Mouse (Mus musculus): ENCODE measurements around the gene Phactr1. TPM values are rescaled to one million over a fixed set of nuclear protein-coding genes. Genes with fewer than 3 reads are reported as not detected.

The Phactr1 gene
- polyA plus RNA-seq, 1 experiment from 2014 or later = 2.0 TPM

GRCm38 (mm10) chr13:42949336-42949735 is 268.9 kb downstream of the Phactr1 start:
- Histone ChIP-seq H3K4me1 (peaks cover 5% of the 10 kb centered on the region), H3K27me3 (ENCODE audit: low read depth, poor library complexity, severe bottlenecking) (no peaks in the 10 kb centered on the region), H3K36me3 (no peaks in the 10 kb centered on the region), H3K9me3 (replicated peaks) (no peaks in the 10 kb centered on the region), H3K27ac (no peak overlapping the region), H3K4me3 (no peak overlapping the region)
- WGBS = 83% methylated on average over 5 of the region's 5 CpGs
- DNase-seq (ENCODE audit: low spot score) = no peak

- H3K27ac ChIP-seq = no peak overlapping the region
- no peak for DNase-seq (ENCODE audit: low spot score)
- peaks cover 5% of the 10 kb centered on the region for H3K4me1 ChIP-seq
- no peaks in the 10 kb centered on the region for H3K36me3 ChIP-seq
- H3K4me3 ChIP-seq = no peak overlapping the region
- no peaks in the 10 kb centered on the region for H3K9me3 ChIP-seq (replicated peaks)
- whole genome bisulfite sequencing = 75% methylated on average over 3 of the region's 3 CpGs
- H3K27me3 ChIP-seq (ENCODE audit: low read depth, poor library complexity, severe bottlenecking) = no peaks in the 10 kb centered on the region
Observed at GRCm38 (mm10) chr13:42950056-42950455, 269.6 kb downstream of the Phactr1 start.

- no peak overlapping the region for H3K27ac ChIP-seq
- 71% methylated on average over 15 of the region's 15 CpGs for WGBS
- no peak for DNase-seq (ENCODE audit: low spot score)
Observed at GRCm38 (mm10) chr13:42952037-42952721, 271.8 kb downstream of the Phactr1 start.

GRCm38 (mm10) chr13:42953071-42953470 is 272.6 kb downstream of the Phactr1 start:
- no peaks in the 10 kb centered on the region for H3K36me3 ChIP-seq
- H3K27ac ChIP-seq = no peak overlapping the region
- no peaks in the 10 kb centered on the region for H3K9me3 ChIP-seq (replicated peaks)
- no peak overlapping the region for H3K4me3 ChIP-seq
- 93% methylated on average over 6 of the region's 6 CpGs for WGBS
- H3K27me3 ChIP-seq (ENCODE audit: low read depth, poor library complexity, severe bottlenecking) = no peaks in the 10 kb centered on the region
- H3K4me1 ChIP-seq = peaks cover 9% of the 10 kb centered on the region
- DNase-seq (ENCODE audit: low spot score) = no peak

More at GRCm38 (mm10) chr13:42952037-42952721, 271.8 kb downstream of the Phactr1 start:
- H3K4me3 ChIP-seq = no peak overlapping the region
- no peaks in the 10 kb centered on the region for H3K27me3 ChIP-seq (ENCODE audit: low read depth, poor library complexity, severe bottlenecking)
- no peaks in the 10 kb centered on the region for H3K9me3 ChIP-seq (replicated peaks)
- peaks cover 5% of the 10 kb centered on the region for H3K4me1 ChIP-seq
- no peaks in the 10 kb centered on the region for H3K36me3 ChIP-seq

GRCm38 (mm10) chr13:42954116-42954515 is 273.7 kb downstream of the Phactr1 start:
- Histone ChIP-seq H3K27ac (no peak overlapping the region), H3K27me3 (ENCODE audit: low read depth, poor library complexity, severe bottlenecking) (no peaks in the 10 kb centered on the region), H3K4me1 (peaks cover 6% of the 10 kb centered on the region; the same call in 1 of the 2 replicates), H3K36me3 (no peaks in the 10 kb centered on the region), H3K4me3 (no peak overlapping the region), H3K9me3 (replicated peaks) (no peaks in the 10 kb centered on the region)
- WGBS = 78% methylated on average over 5 of the region's 5 CpGs
- DNase-seq (ENCODE audit: low spot score) = no peak

GRCm38 (mm10) chr13:42956327-42956726 is 275.9 kb downstream of the Phactr1 start:
- 89% methylated on average over 10 of the region's 10 CpGs for WGBS
- H3K36me3 ChIP-seq = no peaks in the 10 kb centered on the region
- H3K9me3 ChIP-seq (replicated peaks) = no peaks in the 10 kb centered on the region
- no peak overlapping the region for H3K27ac ChIP-seq
- H3K27me3 ChIP-seq (ENCODE audit: low read depth, poor library complexity, severe bottlenecking) = no peaks in the 10 kb centered on the region
- no peak for DNase-seq (ENCODE audit: low spot score)
- H3K4me1 ChIP-seq = peaks cover 6% of the 10 kb centered on the region; the same call in 1 of the 2 replicates
- no peak overlapping the region for H3K4me3 ChIP-seq

- DNase-seq (ENCODE audit: low spot score) = no peak
Observed at GRCm38 (mm10) chr13:42957856-42958255, 277.4 kb downstream of the Phactr1 start.

GRCm38 (mm10) chr13:42958867-42959266 is 278.4 kb downstream of the Phactr1 start:
- Histone ChIP-seq H3K9me3 (replicated peaks) (no peaks in the 10 kb centered on the region), H3K27me3 (ENCODE audit: low read depth, poor library complexity, severe bottlenecking) (no peaks in the 10 kb centered on the region), H3K4me3 (no peak overlapping the region), H3K4me1 (0 out of 2 replicates have a peak, but pooled peaks cover 4% of the 10 kb centered on the region), H3K27ac (no peak overlapping the region), H3K36me3 (no peaks in the 10 kb centered on the region)
- WGBS = 93% methylated on average over 2 of the region's 2 CpGs
- no peak for DNase-seq (ENCODE audit: low spot score)

More at GRCm38 (mm10) chr13:42957856-42958255, 277.4 kb downstream of the Phactr1 start:
- Histone ChIP-seq H3K27me3 (ENCODE audit: low read depth, poor library complexity, severe bottlenecking) (no peaks in the 10 kb centered on the region), H3K4me3 (no peak overlapping the region), H3K4me1 (0 out of 2 replicates have a peak, but pooled peaks cover 4% of the 10 kb centered on the region), H3K27ac (no peak overlapping the region), H3K36me3 (no peaks in the 10 kb centered on the region), H3K9me3 (replicated peaks) (no peaks in the 10 kb centered on the region)
- 74% methylated on average over 7 of the region's 7 CpGs for WGBS

GRCm38 (mm10) chr13:42961561-42961960 is 281.1 kb downstream of the Phactr1 start:
- whole genome bisulfite sequencing = 91% methylated on average over 4 of the region's 4 CpGs
- H3K27ac ChIP-seq = no peak overlapping the region

GRCm38 (mm10) chr13:42968537-42968936 is 288.1 kb downstream of the Phactr1 start:
- 85% methylated on average over 4 of the region's 4 CpGs for WGBS
- no peaks in the 10 kb centered on the region for H3K27me3 ChIP-seq (ENCODE audit: low read depth, poor library complexity, severe bottlenecking)
- no peaks in the 10 kb centered on the region for H3K36me3 ChIP-seq
- no peak overlapping the region for H3K27ac ChIP-seq
- no peak overlapping the region for H3K4me3 ChIP-seq
- no peak for DNase-seq (ENCODE audit: low spot score)
- no peaks in the 10 kb centered on the region for H3K9me3 ChIP-seq (replicated peaks)
- H3K4me1 ChIP-seq = no peaks in the 10 kb centered on the region

More at GRCm38 (mm10) chr13:42961561-42961960, 281.1 kb downstream of the Phactr1 start:
- no peak for DNase-seq (ENCODE audit: low spot score)
- Histone ChIP-seq H3K27me3 (ENCODE audit: low read depth, poor library complexity, severe bottlenecking) (no peaks in the 10 kb centered on the region), H3K9me3 (replicated peaks) (no peaks in the 10 kb centered on the region), H3K4me1 (0 out of 2 replicates have a peak, but pooled peaks cover 4% of the 10 kb centered on the region), H3K36me3 (no peaks in the 10 kb centered on the region), H3K4me3 (no peak overlapping the region)

GRCm38 (mm10) chr13:42973561-42973960 is 293.1 kb downstream of the Phactr1 start:
- no peak for DNase-seq (ENCODE audit: low spot score)
- WGBS = 81% methylated on average over 3 of the region's 3 CpGs
- Histone ChIP-seq H3K4me3 (no peak overlapping the region), H3K27ac (no peak overlapping the region), H3K9me3 (replicated peaks) (no peaks in the 10 kb centered on the region), H3K36me3 (no peaks in the 10 kb centered on the region), H3K4me1 (no peaks in the 10 kb centered on the region), H3K27me3 (ENCODE audit: low read depth, poor library complexity, severe bottlenecking) (no peaks in the 10 kb centered on the region)

GRCm38 (mm10) chr13:42973961-42974360 is 293.5 kb downstream of the Phactr1 start:
- H3K36me3 ChIP-seq = no peaks in the 10 kb centered on the region
- H3K4me3 ChIP-seq = no peak overlapping the region
- no peak for DNase-seq (ENCODE audit: low spot score)
- no peaks in the 10 kb centered on the region for H3K27me3 ChIP-seq (ENCODE audit: low read depth, poor library complexity, severe bottlenecking)
- no peak overlapping the region for H3K27ac ChIP-seq
- 67% methylated on average over 2 of the region's 2 CpGs for WGBS
- no peaks in the 10 kb centered on the region for H3K4me1 ChIP-seq
- H3K9me3 ChIP-seq (replicated peaks) = no peaks in the 10 kb centered on the region

GRCm38 (mm10) chr13:42974506-42974905 is 294.1 kb downstream of the Phactr1 start:
- no peaks in the 10 kb centered on the region for H3K9me3 ChIP-seq (replicated peaks)
- WGBS = 78% methylated on average over 2 of the region's 2 CpGs
- no peak overlapping the region for H3K4me3 ChIP-seq
- no peaks in the 10 kb centered on the region for H3K36me3 ChIP-seq
- DNase-seq (ENCODE audit: low spot score) = no peak
- H3K4me1 ChIP-seq = no peaks in the 10 kb centered on the region
- no peaks in the 10 kb centered on the region for H3K27me3 ChIP-seq (ENCODE audit: low read depth, poor library complexity, severe bottlenecking)
- no peak overlapping the region for H3K27ac ChIP-seq
